Mouse (Mus musculus) adrenal gland, adult 18-20 months (tissue): ENCODE data around the gene Alkbh3. TPM values are rescaled to one million over a fixed set of nuclear protein-coding genes. Genes with fewer than 3 reads are reported as not detected.

ENCODE experiments used
- DNase-seq, 2 experiments: peaks; one replicate each; pipeline ENCODE4 v3.0.0; 2021 to 2022; ENCODE audit warnings: low spot score in 2 of 2
- long read RNA-seq, 2 experiments: library from polyadenylated mRNA; stranded (forward); transcript quantifications; one replicate each; pipeline ENCODE4 v2.0.0; 2021
- total RNA-seq, 2 experiments: library from RNA; stranded (reverse); gene quantifications; 1 replicate in 1 of 2; 2 replicates in 1 of 2; pipeline ENCODE4 v1.2.3; 2021

Alkbh3 gene
- total RNA-seq, result 10 to 100 TPM; 43.4 to 58.2 TPM
- long read RNA-seq, experiment 1, transcript Alkbh3-201 (10 exons, 1,228 nt), result major isoform, 5 of 22 reads
- long read RNA-seq, experiment 1, partial matches to known transcripts, result 0 of 22 reads
- long read RNA-seq, experiment 1, other reads (novel, unspliced or antisense), result 17 of 22 reads
- long read RNA-seq, experiment 2, transcript Alkbh3-201 (10 exons, 1,228 nt), result major isoform, 20 of 52 reads
- long read RNA-seq, experiment 2, partial matches to known transcripts, result 14 of 52 reads
- long read RNA-seq, experiment 2, other reads (novel, unspliced or antisense), result 18 of 52 reads

- peak; percentile 91 for DNase-seq
These were observed at the start of gene Alkbh3 for GRCm38 (mm10) chr2:94010335-94011291. TSS of gene Alkbh3 (minus strand) at chr2:94010807.

- DNase-seq, result no peak
These were observed 48.9 kb upstream of the Alkbh3 start for GRCm38 (mm10) chr2:94059459-94059858.

GRCm38 (mm10) chr2:94054813-94055212 is 44.2 kb upstream of the Alkbh3 start:
- DNase-seq, result no peak

GRCm38 (mm10) chr2:94051952-94052351 is 41.3 kb upstream of the Alkbh3 start:
- DNase-seq, result no peak

- no peak for DNase-seq
These were observed 40.3 kb upstream of the Alkbh3 start for GRCm38 (mm10) chr2:94050901-94051300.

- DNase-seq, result no peak
These were observed 39.0 kb upstream of the Alkbh3 start for GRCm38 (mm10) chr2:94049471-94050176.

GRCm38 (mm10) chr2:94048733-94049470 is 38.3 kb upstream of the Alkbh3 start:
- DNase-seq, result no peak

GRCm38 (mm10) chr2:94048271-94048670 is 37.7 kb upstream of the Alkbh3 start:
- no peak for DNase-seq

- no peak for DNase-seq
These were observed 34.9 kb upstream of the Alkbh3 start for GRCm38 (mm10) chr2:94045411-94046090.

- no peak for DNase-seq
These were observed 33.6 kb upstream of the Alkbh3 start for GRCm38 (mm10) chr2:94044174-94044573.

- DNase-seq, result no peak
These were observed 33.1 kb upstream of the Alkbh3 start for GRCm38 (mm10) chr2:94043662-94044061.

GRCm38 (mm10) chr2:94042461-94042860 is 31.9 kb upstream of the Alkbh3 start:
- DNase-seq, result no peak

GRCm38 (mm10) chr2:94040391-94041125 is 30.0 kb upstream of the Alkbh3 start:
- DNase-seq, result no peak

- peak; percentile 69 to 71 for DNase-seq
These were observed 25.1 kb upstream of the Alkbh3 start for GRCm38 (mm10) chr2:94035428-94036331.

- DNase-seq, result no peak
These were observed 20.0 kb upstream of the Alkbh3 start for GRCm38 (mm10) chr2:94030602-94031001.

- no peak for DNase-seq
These were observed 14.0 kb upstream of the Alkbh3 start for GRCm38 (mm10) chr2:94024637-94025036.

GRCm38 (mm10) chr2:94002331-94002730 is 8.3 kb downstream of the Alkbh3 start:
- peak; percentile 91 to 93 for DNase-seq

- no peak for DNase-seq
These were observed 8.7 kb downstream of the Alkbh3 start for GRCm38 (mm10) chr2:94001918-94002317.
